18 mouse cellular contexts compared by ENCODE assay signal in genomic region chr1:164071111-164071510, GRCm38 (mm10). TPM values are rescaled to one million over a fixed set of nuclear protein-coding genes. Genes with fewer than 3 reads are reported as not detected.
DNase-seq lines count a peak whose midpoint lies in the region; ATAC-seq lines count a peak whose summit lies in the region.
"Had no signal": no experiment of that assay in that cellular context is flagged by ENCODE, and none has a peak within 500 bp of the region (broad histone marks: within the 10 kb centered on the region; RNA-seq: fewer than 3 reads in every experiment).

No protein-coding gene starts in this region.

- DNase-seq in B cell, adult 2 months = peak; percentile 67 to 68
- peak; percentile 79 for DNase-seq in thymus, postnatal 14 days
- DNase-seq in frontal cortex, postnatal 36 days (ENCODE audit: low spot score in 2 of 2) = no peak
- DNase-seq in gastrocnemius, postnatal 4 days (ENCODE audit: low spot score in 2 of 2) = no peak
- no peak for DNase-seq in adrenal gland, adult 18-20 months (ENCODE audit: low spot score in 2 of 2)
- DNase-seq: adrenal gland, postnatal 10 days; cerebellum, adult 2 months; right cerebral cortex, postnatal 25 days had no signal

- peak; percentile 29 for ATAC-seq in CD4-positive, CD25-positive, alpha-beta regulatory T cell, adult 4 months
- ATAC-seq in megakaryocyte progenitor cell, adult 5-6 weeks (replicated peaks; ENCODE audit: poor library complexity) = peak; percentile 41
- ATAC-seq: hindbrain, postnatal 0 days; midbrain, embryonic 13.5 days had no signal

RNA-seq across cellular contexts. Expression of gene Sell, which starts 9.3 kb away (rescaled TPM):
- polyA plus RNA-seq in CD4-positive, CD25-positive, alpha-beta regulatory T cell, adult 4 months (2017; shearing (Covaris generic)) = 100 to 1,000 TPM; 554 to 560 TPM
- total RNA-seq in megakaryocyte progenitor cell, adult 5-6 weeks (2015) = 371 and 392 TPM in 2 replicates
- total RNA-seq in megakaryocyte progenitor cell, adult 5-6 weeks (2017) = 234 and 258 TPM in 2 replicates
- under 1 TPM; 0.39 to 0.56 TPM for total RNA-seq in gastrocnemius, postnatal 4 days (2021)
- 1 to 10 TPM in 1 of 2 experiments, under 1 TPM in 1; 0.27 to 1.0 TPM for total RNA-seq in adrenal gland, adult 18-20 months (2021)
- total RNA-seq: left cerebral cortex, adult 18-20 months had no signal
- polyA plus RNA-seq: forebrain, embryonic 12.5 days; limb, embryonic 12.5 days; midbrain, embryonic 13.5 days had no signal

RNA-seq across cellular contexts. Expression of gene Sele, which starts 23.1 kb away (rescaled TPM):
- under 1 TPM in 1 of 2 experiments, not detected in 1; 0.22 TPM for polyA plus RNA-seq in CD4-positive, CD25-positive, alpha-beta regulatory T cell, adult 4 months (2017; shearing (Covaris generic))
- total RNA-seq in megakaryocyte progenitor cell, adult 5-6 weeks (2015) = not detected in 2 replicates
- total RNA-seq in megakaryocyte progenitor cell, adult 5-6 weeks (2017) = 0.07 and 0.12 TPM in 2 replicates
- total RNA-seq in gastrocnemius, postnatal 4 days (2021) = under 1 TPM; 0.08 to 0.17 TPM
- 1 to 10 TPM; 5.6 to 8.0 TPM for total RNA-seq in adrenal gland, adult 18-20 months (2021)
- total RNA-seq: hindbrain, postnatal 0 days had no signal
- polyA plus RNA-seq: forebrain, embryonic 12.5 days; hindbrain, postnatal 0 days; kidney, embryonic 14.5 days; large intestine, adult 2 months; liver, embryonic 15.5 days; midbrain, embryonic 13.5 days had no signal

RNA-seq across cellular contexts. Expression of gene Selp, which starts 44.0 kb away (rescaled TPM):
- polyA plus RNA-seq in CD4-positive, CD25-positive, alpha-beta regulatory T cell, adult 4 months (2017; shearing (Covaris generic)) = 1 to 10 TPM; 3.8 to 4.1 TPM
- total RNA-seq in megakaryocyte progenitor cell, adult 5-6 weeks (2015) = 3.3 and 7.6 TPM in 2 replicates
- total RNA-seq in megakaryocyte progenitor cell, adult 5-6 weeks (2017) = 0.68 and 2.0 TPM in 2 replicates
- total RNA-seq in gastrocnemius, postnatal 4 days (2021) = 1 to 10 TPM in 1 of 2 experiments, under 1 TPM in 1; 0.81 to 1.5 TPM
- under 1 TPM; 0.43 to 0.96 TPM for total RNA-seq in adrenal gland, adult 18-20 months (2021)
- total RNA-seq: hindbrain, postnatal 0 days; left cerebral cortex, adult 18-20 months had no signal
- polyA plus RNA-seq: cerebellum, adult 2 months; forebrain, embryonic 12.5 days; limb, embryonic 12.5 days had no signal

Comparison
In these comparisons a context has a peak if more than half of its experiments do, and no peak if none do; other contexts are left out.
1. DNase-seq: peak in B cell, adult 2 months (2 of 2) and thymus, postnatal 14 days (single experiment); none in frontal cortex, postnatal 36 days (0 of 2), gastrocnemius, postnatal 4 days (0 of 2) and adrenal gland, adult 18-20 months (0 of 2).
2. RNA of gene Sell, which starts 9.3 kb away (total RNA-seq): 234 to 392 TPM in megakaryocyte progenitor cell, adult 5-6 weeks; 0.27 to 1.0 TPM in adrenal gland, adult 18-20 months and 0.39 to 0.56 TPM in gastrocnemius, postnatal 4 days; every median in the first group is over 100 times any median in the second.
3. RNA of gene Sele, which starts 23.1 kb away (total RNA-seq): 5.6 to 8.0 TPM in adrenal gland, adult 18-20 months; 0.08 to 0.17 TPM in gastrocnemius, postnatal 4 days and 0.07 to 0.12 TPM in megakaryocyte progenitor cell, adult 5-6 weeks; every median in the first group is over 4 times any median in the second.